Mouse (Mus musculus): ENCODE results near the gene Hyal1.

DNA sequence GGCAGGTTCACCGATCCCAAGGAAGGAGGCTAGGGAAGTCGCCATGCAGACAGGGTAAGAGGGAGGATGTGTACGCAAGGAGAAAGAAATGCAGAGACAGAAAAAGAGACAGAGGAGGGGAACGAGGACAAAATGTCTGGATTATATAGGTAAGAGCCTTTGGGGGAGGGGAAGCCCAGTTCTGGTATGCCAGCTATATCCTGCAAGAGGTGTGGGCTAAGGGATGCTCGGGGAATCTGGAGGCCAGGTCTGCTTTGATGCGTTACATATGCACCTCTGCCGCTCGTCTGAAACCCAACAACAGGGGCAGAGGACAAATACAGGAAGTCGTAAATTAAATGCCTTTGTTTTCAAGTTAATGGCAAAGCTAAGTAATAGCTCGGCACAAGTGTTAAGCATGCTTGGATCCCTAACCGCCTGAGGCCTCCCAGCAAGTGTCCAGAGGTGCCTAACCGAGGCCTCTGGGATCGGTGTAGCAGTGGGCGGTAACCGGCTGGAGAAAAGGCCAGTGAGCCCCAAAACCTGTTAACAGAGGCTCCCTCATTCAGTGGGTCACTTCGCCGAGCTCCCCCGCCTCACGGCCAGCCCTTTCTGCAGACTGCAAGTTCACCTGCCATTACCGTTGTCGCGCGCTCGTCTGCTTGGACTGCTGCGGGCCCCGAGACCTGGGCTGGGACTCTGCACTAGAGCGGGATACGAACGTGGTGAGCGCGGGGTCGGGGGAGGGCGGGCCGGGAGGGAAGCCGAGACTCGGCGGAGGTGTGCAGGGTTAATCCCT, 23.0 kb upstream of the Hyal1 start:
- TF ChIP-seq POLR2A (IDR thresholded peaks at IDR 0.05; ENCODE audit: extremely low read depth, insufficient read depth, low read length) (no peak), CTCF (IDR thresholded peaks at IDR 0.05; ENCODE audit: low read depth, low read length) (no peak)

Data from liver, adult 2 months (tissue).